24 mouse cellular contexts compared by ENCODE assay signal in genomic region chr7:19297034-19297433, GRCm38 (mm10). TPM values are rescaled to one million over a fixed set of nuclear protein-coding genes. Genes with fewer than 3 reads are reported as not detected.
A peak's percentile ranks its signal among the peaks of the same experiment; 100 is the strongest.
DNase-seq lines count a peak whose midpoint lies in the region; ATAC-seq and TF ChIP-seq lines count a peak whose summit lies in the region.
"Had no signal": no experiment of that assay in that cellular context is flagged by ENCODE, and none has a peak within 500 bp of the region (broad histone marks: within the 10 kb centered on the region; RNA-seq: fewer than 3 reads in every experiment).

No protein-coding gene starts in this region.

- no peak for ATAC-seq in liver, embryonic 14.5 days (ENCODE audit: insufficient read depth)
- no peak for ATAC-seq in liver, embryonic 11.5 days (replicated peaks; ENCODE audit: low FRiP score)
- ATAC-seq: lung, postnatal 0 days had no signal

- H3K9me3 ChIP-seq in liver, embryonic 14.5 days (ENCODE audit: control insufficient read depth, low read length), result no peaks in the 10 kb centered on the region
- H3K9me3 ChIP-seq in liver, embryonic 11.5 days (ENCODE audit: control insufficient read depth, low read length), result no peaks in the 10 kb centered on the region
- no peaks in the 10 kb centered on the region for H3K9me3 ChIP-seq in ES-Bruce4 (replicated peaks; ENCODE audit: control insufficient read depth, insufficient read depth, low read length, poor library complexity, severe bottlenecking)
- H3K9me3 ChIP-seq: heart, embryonic 10.5 days; megakaryocyte, embryonic 14.5 days; neural tube, embryonic 12.5 days had no signal

- TF ChIP-seq POLR2A in ES-Bruce4 (IDR thresholded peaks at IDR 0.05; ENCODE audit: insufficient read depth, low read length), result no peak

- intact Hi-C loops in gastrocnemius, adult 2 months (cut with DNase I), result loop anchor here (5.0 kb wide), 1 partner anchor 65 kb away; no protein-coding TSS in a partner anchor

- H3K27ac ChIP-seq in gastrocnemius, adult 2 months, result no peak overlapping the region
- no peak overlapping the region for H3K27ac ChIP-seq in liver, embryonic 14.5 days
- no peak overlapping the region for H3K27ac ChIP-seq in liver, embryonic 11.5 days (ENCODE audit: low read depth, low read length)
- no peak overlapping the region for H3K27ac ChIP-seq in ES-Bruce4 (ENCODE audit: insufficient read depth, low read length)
- H3K27ac ChIP-seq: heart, embryonic 10.5 days; hindbrain, embryonic 14.5 days; neural tube, embryonic 12.5 days had no signal

- DNase-seq in gastrocnemius, adult 2 months, result no peak
- no peak for DNase-seq in gastrocnemius, adult 18-20 months (ENCODE audit: low spot score)
- DNase-seq in liver, embryonic 14.5 days (ENCODE audit: low read depth in 3 of 3, low spot score in 3 of 3), result no peak
- DNase-seq in liver, embryonic 11.5 days (ENCODE audit: low spot score), result no peak
- DNase-seq in induced T-regulatory cell, adult 2 months (ENCODE audit: low read depth), result peak; percentile 54
- DNase-seq in testis, postnatal 14 days (ENCODE audit: low spot score), result no peak
- DNase-seq: adrenal gland, postnatal 36 days; cerebellum, adult 8-10 months; gastrocnemius, postnatal 36 days; heart, postnatal 10 days; kidney, adult 2 months; kidney, postnatal 4 days; right cerebral cortex, postnatal 25 days had no signal

- 76% methylated on average over 6 of the region's 6 CpGs for WGBS in liver, embryonic 14.5 days (ENCODE audit: insufficient replicate concordance)
- WGBS in liver, embryonic 11.5 days, result 81% methylated on average over 6 of the region's 6 CpGs

- TF ChIP-seq EP300 in liver, embryonic 14.5 days (IDR thresholded peaks at IDR 0.05; ENCODE audit: low read depth), result no peak
- no peak for TF ChIP-seq EP300 in ES-Bruce4 (IDR thresholded peaks at IDR 0.05; ENCODE audit: insufficient read depth, low read depth, low read length)

- peaks cover 9% of the 10 kb centered on the region for H3K27me3 ChIP-seq in liver, embryonic 14.5 days (ENCODE audit: control insufficient read depth, insufficient read depth, low read length)
- H3K27me3 ChIP-seq in liver, embryonic 11.5 days (replicated peaks; ENCODE audit: control insufficient read depth, insufficient read depth, low read length), result peaks cover 8% of the 10 kb centered on the region
- H3K27me3 ChIP-seq in ES-Bruce4 (ENCODE audit: control insufficient read depth, insufficient read depth, low read length, poor library complexity, severe bottlenecking), result no peaks in the 10 kb centered on the region

- H3K4me1 ChIP-seq in liver, embryonic 14.5 days (replicated peaks; ENCODE audit: control insufficient read depth in 2 of 2, insufficient read depth in 2 of 2, low read length in 1 of 2), result peaks cover 3 to 9% of the 10 kb centered on the region in 2 experiments
- peaks cover 10% of the 10 kb centered on the region for H3K4me1 ChIP-seq in liver, embryonic 11.5 days (replicated peaks; ENCODE audit: control insufficient read depth, insufficient read depth, low read length)
- H3K4me1 ChIP-seq in ES-Bruce4 (ENCODE audit: control insufficient read depth, insufficient read depth, low read length), result peaks cover 3% of the 10 kb centered on the region

- H3K9ac ChIP-seq in liver, embryonic 14.5 days (replicated peaks), result no peak overlapping the region
- no peak overlapping the region for H3K9ac ChIP-seq in liver, embryonic 11.5 days (ENCODE audit: low read depth, low read length)
- no peak overlapping the region for H3K9ac ChIP-seq in ES-Bruce4 (ENCODE audit: low read depth, poor library complexity, severe bottlenecking)
- H3K9ac ChIP-seq: hindbrain, embryonic 14.5 days; neural tube, embryonic 12.5 days had no signal

- H3K4me3 ChIP-seq in gastrocnemius, adult 2 months, result no peak overlapping the region
- H3K4me3 ChIP-seq in liver, embryonic 14.5 days (ENCODE audit: insufficient read depth in 1 of 2, low read depth in 2 of 2, low read length in 2 of 2), result no peak overlapping the region
- no peak overlapping the region for H3K4me3 ChIP-seq in liver, embryonic 11.5 days (ENCODE audit: low read depth, low read length)
- no peak overlapping the region for H3K4me3 ChIP-seq in ES-Bruce4 (ENCODE audit: low read depth, low read length)
- H3K4me3 ChIP-seq: heart, embryonic 10.5 days; megakaryocyte, embryonic 14.5 days; neural tube, embryonic 12.5 days had no signal

- H3K4me2 ChIP-seq in liver, embryonic 14.5 days (ENCODE audit: low read depth), result no peak overlapping the region
- H3K4me2 ChIP-seq in liver, embryonic 11.5 days, result no peak overlapping the region
- H3K4me2 ChIP-seq: hindbrain, embryonic 14.5 days; neural tube, embryonic 12.5 days had no signal

- no peaks in the 10 kb centered on the region for H3K36me3 ChIP-seq in liver, embryonic 14.5 days (replicated peaks; ENCODE audit: control insufficient read depth, insufficient read depth, low read depth)
- no peaks in the 10 kb centered on the region for H3K36me3 ChIP-seq in liver, embryonic 11.5 days (ENCODE audit: control insufficient read depth, insufficient read depth, low read length)
- H3K36me3 ChIP-seq in ES-Bruce4 (ENCODE audit: control insufficient read depth, insufficient read depth, low read length, poor library complexity, severe bottlenecking), result no peaks in the 10 kb centered on the region
- H3K36me3 ChIP-seq: heart, embryonic 10.5 days had no signal

- TF ChIP-seq CTCF in gastrocnemius, adult 2 months (IDR thresholded peaks at IDR 0.05), result peak; percentile 36; the same call in 1 of the 2 replicates
- peak; percentile 31 for TF ChIP-seq CTCF in liver, embryonic 14.5 days (IDR thresholded peaks at IDR 0.05; ENCODE audit: low read depth)
- TF ChIP-seq CTCF in ES-Bruce4 (IDR thresholded peaks at IDR 0.05; ENCODE audit: low read depth, low read length), result peak; percentile 11

RNA-seq across cellular contexts. Expression of gene Fosb, which starts 12.8 kb away (rescaled TPM):
- total RNA-seq in gastrocnemius, adult 2 months (2021), result under 1 TPM; 0.22 to 0.59 TPM
- total RNA-seq in gastrocnemius, adult 18-20 months (2021), result 1 to 10 TPM in 1 of 2 experiments, under 1 TPM in 1; 0.57 to 2.5 TPM
- polyA plus RNA-seq in liver, embryonic 14.5 days (2012; rRNA removed), result 0.03 and 0.04 TPM in 2 replicates
- not detected in 2 replicates for polyA plus RNA-seq in liver, embryonic 14.5 days (2014; fragmentation: Nextera tagmentation; extraction: Ambion mirVana)
- polyA plus RNA-seq in liver, embryonic 11.5 days (2014; fragmentation: Nextera tagmentation; extraction: Ambion mirVana), result 0.07 TPM in 1 of 2 replicates, not detected in the other
- 0.68 and 1.1 TPM in 2 replicates for polyA plus RNA-seq in ES-Bruce4 (2011; ENCODE audit: insufficient read depth, insufficient read length, low read depth, missing spikeins)
- polyA plus RNA-seq: forebrain, embryonic 11.5 days; neural tube, embryonic 12.5 days had no signal

RNA-seq across cellular contexts. Expression of gene Rtn2, which starts 14.6 kb away (rescaled TPM):
- 1,000 to 10,000 TPM in 1 of 2 experiments, 100 to 1,000 TPM in 1; 987 to 1,150 TPM for total RNA-seq in gastrocnemius, adult 2 months (2021)
- total RNA-seq in gastrocnemius, adult 18-20 months (2021), result 1,000 to 10,000 TPM; 1,025 to 1,102 TPM
- polyA plus RNA-seq in liver, embryonic 14.5 days (2012; rRNA removed), result 2.9 and 4.1 TPM in 2 replicates
- polyA plus RNA-seq in liver, embryonic 14.5 days (2014; fragmentation: Nextera tagmentation; extraction: Ambion mirVana), result 2.6 and 3.0 TPM in 2 replicates
- polyA plus RNA-seq in liver, embryonic 11.5 days (2014; fragmentation: Nextera tagmentation; extraction: Ambion mirVana), result 8.2 and 11.1 TPM in 2 replicates
- 14.3 and 15.3 TPM in 2 replicates for polyA plus RNA-seq in ES-Bruce4 (2011; ENCODE audit: insufficient read depth, insufficient read length, low read depth, missing spikeins)
- total RNA-seq: monocyte, adult 5-6 weeks had no signal

RNA-seq across cellular contexts. Expression of gene Ppm1n, which starts 17.2 kb away (rescaled TPM):
- under 1 TPM in 1 of 2 experiments, not detected in 1; 0.74 TPM for total RNA-seq in gastrocnemius, adult 2 months (2021)
- under 1 TPM; 0.30 to 0.36 TPM for total RNA-seq in gastrocnemius, adult 18-20 months (2021)
- 0.04 TPM in 1 of 2 replicates, not detected in the other for polyA plus RNA-seq in liver, embryonic 14.5 days (2012; rRNA removed)
- polyA plus RNA-seq in liver, embryonic 14.5 days (2014; fragmentation: Nextera tagmentation; extraction: Ambion mirVana), result not detected in 2 replicates
- not detected in 2 replicates for polyA plus RNA-seq in liver, embryonic 11.5 days (2014; fragmentation: Nextera tagmentation; extraction: Ambion mirVana)
- 5.7 and 6.1 TPM in 2 replicates for polyA plus RNA-seq in ES-Bruce4 (2011; ENCODE audit: insufficient read depth, insufficient read length, low read depth, missing spikeins)
- total RNA-seq: adrenal gland, postnatal 36 days; layer of hippocampus, postnatal 25 days; left cerebral cortex, postnatal 36 days; liver, adult 2 months; monocyte, adult 5-6 weeks had no signal
- polyA plus RNA-seq: kidney, adult 2 months; lung, postnatal 0 days; neural tube, embryonic 12.5 days had no signal

RNA-seq across cellular contexts. Expression of gene Vasp, which starts 25.4 kb away (rescaled TPM):
- total RNA-seq in gastrocnemius, adult 2 months (2021), result 10 to 100 TPM; 13.6 to 17.3 TPM
- 10 to 100 TPM; 11.6 to 22.2 TPM for total RNA-seq in gastrocnemius, adult 18-20 months (2021)
- polyA plus RNA-seq in liver, embryonic 14.5 days (2012; rRNA removed), result 35.3 and 39.9 TPM in 2 replicates
- polyA plus RNA-seq in liver, embryonic 14.5 days (2014; fragmentation: Nextera tagmentation; extraction: Ambion mirVana), result 25.5 and 31.0 TPM in 2 replicates
- 85.9 and 87.5 TPM in 2 replicates for polyA plus RNA-seq in liver, embryonic 11.5 days (2014; fragmentation: Nextera tagmentation; extraction: Ambion mirVana)
- 75.7 and 90.0 TPM in 2 replicates for polyA plus RNA-seq in ES-Bruce4 (2011; ENCODE audit: insufficient read depth, insufficient read length, low read depth, missing spikeins)

RNA-seq across cellular contexts. Expression of gene Ercc1, which starts 47.5 kb away (rescaled TPM):
- total RNA-seq in gastrocnemius, adult 2 months (2021), result 10 to 100 TPM; 28.1 to 30.4 TPM
- total RNA-seq in gastrocnemius, adult 18-20 months (2021), result 10 to 100 TPM; 30.0 to 30.8 TPM
- polyA plus RNA-seq in liver, embryonic 14.5 days (2012; rRNA removed), result 8.5 and 9.8 TPM in 2 replicates
- polyA plus RNA-seq in liver, embryonic 14.5 days (2014; fragmentation: Nextera tagmentation; extraction: Ambion mirVana), result 15.7 and 19.2 TPM in 2 replicates
- polyA plus RNA-seq in liver, embryonic 11.5 days (2014; fragmentation: Nextera tagmentation; extraction: Ambion mirVana), result 46.4 and 46.8 TPM in 2 replicates
- polyA plus RNA-seq in ES-Bruce4 (2011; ENCODE audit: insufficient read depth, insufficient read length, low read depth, missing spikeins), result 38.1 and 43.7 TPM in 2 replicates
